Mouse (Mus musculus) heart, adult 8-10 months (tissue): ENCODE results near the gene Bmpr1a. TPM values are rescaled to one million over a fixed set of nuclear protein-coding genes. Genes with fewer than 3 reads are reported as not detected.
"Not testable (repeated sequence)": the region's sequence is repeated elsewhere in the genome, so short reads cannot be mapped to it uniquely, and the experiment has no call there.

Experiments
- DNase-seq: peaks from one replicate; pipeline ENCODE4 v3.0.0; 2022; ENCODE audit warnings: low spot score
- total RNA-seq, 4 experiments: library from RNA; stranded (reverse); gene quantifications; 2 replicates each; pipeline ENCODE4 v1.2.4; 2022

The Bmpr1a gene
- total RNA-seq, 4 experiments from 2014 or later, result 55.7 to 68.2 (median 59.4) TPM

DNA sequence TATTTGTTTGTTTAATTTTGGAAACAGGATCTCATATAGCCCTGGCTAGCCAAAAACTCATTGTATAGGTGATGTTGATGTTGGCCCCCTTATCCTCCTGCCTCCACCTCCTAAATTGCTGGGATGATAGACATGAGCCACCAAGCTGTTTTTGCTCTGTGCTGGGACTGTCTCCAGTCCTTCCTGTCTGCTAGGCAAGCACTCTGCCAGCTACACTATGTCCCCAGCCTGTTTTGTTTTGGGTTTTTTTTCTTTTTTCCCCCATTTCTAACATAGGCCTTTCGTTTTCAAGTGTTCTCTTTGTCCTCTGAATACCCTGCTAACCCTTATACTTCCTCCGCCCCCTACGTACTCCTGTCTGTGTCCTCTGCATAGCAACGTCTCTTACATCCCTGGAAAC, 109.8 kb downstream of the Bmpr1a start:
- DNase-seq, result no peak

DNA sequence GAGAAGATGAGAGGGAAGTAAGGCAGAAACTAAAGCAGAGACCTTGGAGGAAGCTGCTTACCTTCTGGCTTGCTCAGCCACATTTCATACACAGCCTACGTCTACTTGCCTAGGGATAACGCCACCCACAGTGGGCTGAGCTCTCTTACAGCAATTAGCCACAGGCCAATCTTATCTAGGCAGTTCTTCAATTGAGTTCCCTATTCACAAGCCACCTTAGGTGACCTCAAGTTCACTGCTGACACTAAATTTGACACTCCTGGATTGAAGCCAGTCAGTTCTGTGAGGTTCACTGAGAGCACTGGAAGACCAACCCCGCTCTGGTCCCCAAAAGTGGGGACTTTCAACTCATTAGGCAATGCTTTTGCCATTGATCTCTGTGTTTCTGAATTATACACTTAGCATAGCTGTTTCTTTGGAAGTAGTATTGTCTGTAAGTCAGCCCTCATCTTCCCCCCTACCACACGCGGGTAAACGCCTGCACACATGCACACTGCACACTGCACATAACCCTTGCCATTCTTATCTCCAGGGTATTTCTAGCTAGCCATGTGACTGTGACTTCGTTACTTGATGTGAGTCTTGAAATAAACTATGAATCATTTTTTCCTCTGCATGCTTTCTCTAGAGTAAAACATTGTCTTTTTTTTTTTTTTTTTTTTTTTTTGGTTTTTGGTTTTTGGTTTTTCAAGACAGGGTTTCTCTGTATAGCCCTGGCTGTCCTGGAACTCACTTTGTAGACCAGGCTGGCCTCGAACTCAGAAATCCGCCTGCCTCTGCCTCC, 120.0 kb downstream of the Bmpr1a start:
- no peak for DNase-seq

DNA sequence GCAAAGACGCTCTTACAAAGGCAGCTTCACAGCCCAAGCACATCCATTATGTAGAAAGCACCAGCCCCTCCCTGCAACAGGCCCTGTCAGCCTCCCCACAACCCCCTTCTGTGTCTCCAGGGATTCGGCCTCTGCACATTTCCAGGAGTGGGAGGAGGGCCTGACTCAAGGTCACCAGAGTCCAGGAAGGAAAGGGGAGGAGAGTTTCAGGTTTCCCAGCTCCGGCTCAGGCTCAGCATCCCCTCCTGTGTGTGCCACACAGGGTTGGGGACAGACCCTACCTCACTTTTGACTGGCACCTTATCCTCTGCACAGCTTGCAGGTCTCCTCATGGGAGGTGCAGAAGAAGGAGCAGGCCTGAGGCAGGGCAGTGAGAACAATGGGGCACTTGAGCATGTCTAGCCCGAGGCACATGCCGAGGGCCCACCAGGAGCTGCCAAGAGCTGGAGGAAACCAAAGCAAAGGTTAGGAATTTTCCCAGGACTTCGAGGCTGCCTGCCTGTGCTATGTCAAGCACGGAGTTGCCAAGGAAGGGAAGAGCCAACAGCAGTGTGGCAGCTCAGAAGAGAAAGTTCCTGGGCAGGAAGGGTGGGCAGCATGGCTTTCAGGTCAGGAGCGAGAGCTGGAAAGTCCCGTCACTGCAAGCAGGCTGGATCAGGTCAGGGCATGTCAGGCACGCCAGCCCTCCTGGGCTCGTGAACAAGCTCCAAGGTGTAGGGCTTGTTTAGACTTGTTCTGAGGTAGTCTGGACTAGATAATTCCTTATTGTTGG, 124.4 kb downstream of the Bmpr1a start:
- DNase-seq, result peak; percentile 79

- DNase-seq, result peak; percentile 48
Observed at GRCm38 (mm10) chr14:34377121-34377520, 126.0 kb downstream of the Bmpr1a start.

- DNase-seq, result no peak
Observed at GRCm38 (mm10) chr14:34375941-34376340, 127.2 kb downstream of the Bmpr1a start.

DNA sequence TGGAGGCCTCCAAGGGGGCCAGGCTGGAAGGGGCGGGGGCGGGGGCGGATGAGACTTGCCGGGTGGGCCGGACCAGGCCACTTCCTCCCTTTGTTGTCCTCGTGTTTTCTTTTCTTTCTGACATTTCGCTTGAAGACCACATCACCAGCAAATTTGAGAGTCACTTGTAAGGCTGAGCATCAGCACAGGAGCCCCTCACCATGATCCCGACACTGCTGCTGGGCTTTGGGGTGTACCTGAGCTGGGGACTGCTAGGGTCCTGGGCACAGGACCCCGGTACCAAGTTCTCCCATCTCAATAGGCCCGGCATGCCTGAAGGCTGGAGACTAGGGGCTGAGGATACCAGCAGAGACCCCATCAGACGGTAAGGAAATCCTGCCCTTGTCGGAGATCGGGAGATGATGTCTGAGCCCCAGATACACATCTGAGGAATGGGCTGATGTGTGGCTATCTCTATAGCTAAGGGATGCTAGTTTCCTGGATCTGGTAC, 127.7 kb downstream of the Bmpr1a start, which contains the start of gene Mmrn2:
Gene Mmrn2, plus strand, starts transcription at position 51 of the 490 bp plus-strand sequence.
- peak; percentile 19 for DNase-seq

GRCm38 (mm10) chr14:34374577-34374976, 128.6 kb downstream of the Bmpr1a start, which contains the start of gene Sncg:
Gene Sncg, minus strand, starts transcription at chr14:34374789.
- DNase-seq, result no peak

DNA sequence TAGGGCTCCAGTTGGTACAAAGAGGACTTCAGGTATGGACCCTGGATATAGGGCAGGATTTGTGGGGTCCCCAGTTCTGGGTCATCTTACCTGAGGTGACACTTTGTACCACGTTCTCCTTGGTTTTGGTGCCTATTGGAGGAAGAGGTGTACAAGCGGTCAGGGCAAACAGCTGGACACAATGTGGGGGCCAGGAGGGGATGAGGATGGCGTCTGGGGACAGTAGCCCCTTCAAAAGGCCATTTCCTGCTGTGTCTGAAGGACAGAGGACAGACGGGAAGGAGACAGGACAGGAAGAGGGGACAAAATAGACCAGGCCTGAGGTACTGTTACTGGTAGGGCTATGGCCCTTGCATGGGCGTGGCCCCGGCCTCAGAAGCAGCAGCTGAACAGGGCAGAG, 129.6 kb downstream of the Bmpr1a start:
- DNase-seq, result no peak

GRCm38 (mm10) chr14:34372646-34373045, 130.5 kb downstream of the Bmpr1a start:
- DNase-seq, result peak; percentile 68

GRCm38 (mm10) chr14:34371763-34372162, 131.4 kb downstream of the Bmpr1a start:
- DNase-seq, result no peak

DNA sequence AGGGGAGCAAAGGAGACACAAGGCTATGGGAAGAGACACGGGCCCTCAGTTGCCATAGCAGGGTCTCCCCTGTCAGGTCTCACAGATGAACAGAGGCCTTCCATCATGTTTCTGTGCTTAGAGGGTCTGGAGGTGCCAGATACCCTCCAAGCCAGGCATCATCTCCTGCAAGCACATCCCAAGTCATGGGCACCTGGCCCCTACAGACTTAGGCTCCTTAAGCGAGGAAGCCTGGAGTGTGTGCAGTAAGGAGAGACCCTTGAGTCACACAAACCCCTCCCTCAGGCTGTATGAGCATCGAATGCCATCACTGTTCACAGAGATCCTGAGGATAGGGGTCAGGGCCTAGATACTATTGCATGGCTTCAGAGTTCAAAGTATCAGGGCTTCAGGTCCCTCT, 132.2 kb downstream of the Bmpr1a start:
- no peak for DNase-seq

DNA sequence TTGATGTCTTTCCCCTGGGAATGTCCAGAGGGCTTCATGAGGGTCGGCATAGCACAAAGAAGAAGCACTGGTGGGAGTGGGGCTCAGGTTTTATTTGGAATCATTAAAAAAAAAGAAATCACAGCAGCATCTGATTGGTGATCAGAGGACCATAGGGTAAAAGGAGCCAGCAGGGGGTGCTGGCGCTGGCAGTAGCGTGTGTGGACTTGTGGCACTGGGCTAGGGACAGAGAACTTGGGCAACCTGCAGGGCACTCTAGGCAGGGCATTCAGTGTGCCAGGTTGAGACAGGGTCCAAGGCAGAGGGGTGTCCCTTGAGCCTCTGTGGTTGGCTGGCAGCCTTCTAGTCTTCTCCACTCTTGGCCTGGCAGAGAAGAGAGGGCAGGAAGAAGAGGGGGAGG, 132.9 kb downstream of the Bmpr1a start:
- no peak for DNase-seq

GRCm38 (mm10) chr14:34365147-34365507, 138.0 kb downstream of the Bmpr1a start:
- no peak for DNase-seq

GRCm38 (mm10) chr14:34364254-34365146, 138.6 kb downstream of the Bmpr1a start:
- DNase-seq, result not testable (repeated sequence)

GRCm38 (mm10) chr14:34363490-34364253, 139.5 kb downstream of the Bmpr1a start:
- DNase-seq, result peak; percentile 75

DNA sequence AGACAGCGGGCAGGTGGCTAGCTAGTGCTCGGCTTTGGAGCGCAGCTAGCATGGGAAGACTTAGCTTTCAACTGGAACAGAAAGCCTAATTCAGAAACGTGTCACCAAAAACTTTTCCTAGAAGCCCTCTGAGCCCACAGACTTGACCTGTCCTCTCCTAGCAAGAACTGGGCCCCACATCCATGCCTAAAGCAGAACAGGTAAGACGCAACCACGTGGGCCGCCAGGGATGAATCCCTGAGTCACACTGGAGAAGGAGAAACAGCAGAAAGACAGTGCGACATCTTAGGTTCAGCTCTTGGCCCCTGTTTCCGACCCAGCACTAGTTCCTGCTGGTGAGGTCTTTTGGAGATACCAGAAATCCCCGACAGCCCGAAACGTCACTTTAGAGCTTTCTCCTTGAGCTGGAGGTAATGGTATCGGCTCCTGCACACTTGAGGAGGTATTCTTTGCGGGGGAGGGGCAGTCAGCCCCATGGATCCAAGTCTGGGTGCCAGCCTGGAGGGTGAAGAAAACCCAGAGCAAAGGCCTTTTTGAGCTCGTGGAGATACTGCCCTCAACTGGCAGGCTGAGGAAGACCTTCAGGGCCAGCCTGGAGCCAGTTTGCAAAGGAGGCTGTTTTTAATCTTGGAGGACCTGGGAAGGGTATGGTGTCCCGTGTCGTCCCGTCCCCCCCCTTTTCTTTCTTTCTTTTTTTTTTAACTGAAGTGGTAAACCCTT, 140.3 kb downstream of the Bmpr1a start:
- DNase-seq, result peak; percentile 69

- no peak for DNase-seq
Observed at GRCm38 (mm10) chr14:34362135-34362534, 141.0 kb downstream of the Bmpr1a start.
